Mouse (Mus musculus) right cerebral cortex, postnatal 10 days (tissue): Measurements from ENCODE around the gene Lbx2.

Source experiments
- DNase-seq, 2 experiments: peaks; one replicate each; pipeline ENCODE4 v3.0.0; 2021; ENCODE audit warnings: low spot score in 2 of 2

Lbx2 gene

DNA sequence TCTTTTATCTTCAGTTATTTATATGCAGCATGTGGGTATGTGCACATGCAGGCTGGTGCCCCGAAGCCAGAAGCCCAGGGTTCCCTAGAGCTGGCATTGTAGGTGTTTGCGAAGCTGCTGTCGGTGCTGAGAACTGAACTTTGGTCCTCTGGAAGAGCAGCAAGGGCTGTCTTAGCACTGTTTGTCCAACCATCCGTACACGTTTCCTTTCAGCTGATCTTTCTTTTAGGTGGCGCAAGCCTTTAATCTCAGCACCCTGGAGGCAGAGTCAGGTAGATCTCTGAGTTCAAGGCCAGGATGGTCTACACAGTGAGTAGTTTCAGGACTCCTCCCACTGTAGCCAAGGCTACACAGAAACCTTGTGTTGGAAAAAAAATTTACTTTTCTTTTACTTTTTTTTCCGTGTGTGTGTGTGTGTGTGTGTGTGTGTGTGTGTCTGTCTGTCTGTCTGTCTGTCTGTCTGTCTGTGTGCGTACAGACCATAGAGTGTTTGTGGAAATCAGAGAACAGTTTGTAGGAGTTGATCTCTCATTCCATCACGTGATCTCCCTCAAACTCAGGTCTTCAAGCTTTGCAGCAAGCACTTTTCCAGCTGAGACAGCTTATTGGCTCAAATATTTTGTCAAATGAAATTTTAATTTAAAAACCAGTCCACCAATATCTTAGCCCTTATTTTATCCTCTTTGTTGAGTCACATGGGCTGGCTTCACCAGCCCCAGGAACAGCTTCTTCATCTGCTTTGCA lies 46.2 kb downstream of the Lbx2 start:
- DNase-seq, result no peak

GRCm38 (mm10) chr6:83134226-83134625 lies 48.1 kb downstream of the Lbx2 start:
- DNase-seq, result no peak

DNA sequence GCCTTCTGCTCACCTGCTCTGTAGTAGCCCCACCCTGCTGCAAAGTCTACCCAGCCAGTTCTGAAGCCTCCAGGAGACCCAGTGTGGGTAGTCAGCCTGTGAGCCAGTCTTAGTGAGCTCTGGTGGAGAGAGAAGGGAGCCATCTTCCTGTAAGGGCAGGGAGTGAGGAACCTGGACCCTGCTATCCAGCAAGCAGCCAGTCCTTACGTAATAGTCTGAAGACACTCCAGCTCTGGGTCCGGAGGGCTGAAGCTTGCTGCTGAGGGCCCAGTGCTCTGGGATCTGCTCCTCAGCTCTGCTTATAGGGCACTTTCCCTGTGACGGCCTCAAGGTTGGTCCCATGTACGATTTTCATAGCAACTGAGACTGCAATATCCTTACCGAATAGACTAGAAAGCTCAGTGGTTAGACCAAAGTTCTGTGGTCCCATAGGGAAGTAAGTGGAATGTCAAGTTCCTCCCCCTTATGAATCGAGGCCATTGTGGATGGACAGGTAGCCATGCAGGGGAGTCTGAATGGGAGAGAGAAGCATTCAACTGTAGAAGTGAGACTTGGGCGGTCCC lies 48.9 kb downstream of the Lbx2 start, which contains the start of gene Rtkn:
Gene Rtkn (plus strand): TSS at position 513 of the 563 bp plus-strand sequence.
- no peak for DNase-seq

DNA sequence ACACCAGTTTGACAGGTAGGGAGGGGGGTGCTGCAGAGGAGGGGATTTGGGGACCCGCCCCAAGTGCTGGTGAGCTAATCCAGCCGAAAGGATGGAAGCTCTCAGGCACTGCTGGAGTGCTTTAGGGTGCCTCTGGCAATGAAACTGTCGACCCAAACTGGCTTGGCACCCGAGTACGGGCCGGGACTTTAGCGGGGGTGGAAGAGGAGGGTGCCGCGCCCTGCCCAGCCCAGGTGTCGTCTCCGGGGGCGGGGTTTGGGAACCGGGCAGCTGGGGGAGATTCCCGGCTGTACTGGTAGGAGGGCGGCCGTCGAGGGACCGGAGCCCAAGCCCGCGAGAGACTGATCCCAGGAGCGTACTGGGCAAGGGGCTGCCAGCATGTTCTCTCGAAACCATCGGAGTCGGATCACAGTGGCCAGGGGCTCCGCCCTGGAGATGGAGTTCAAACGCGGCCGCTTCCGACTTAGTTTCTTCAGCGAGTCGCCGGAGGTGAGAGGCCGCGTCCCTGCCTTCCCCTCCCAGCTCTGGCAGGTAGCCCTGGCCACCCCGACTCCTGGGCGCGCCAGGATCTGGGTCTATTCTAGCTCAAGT lies 49.5 kb downstream of the Lbx2 start:
- DNase-seq, result no peak

DNA sequence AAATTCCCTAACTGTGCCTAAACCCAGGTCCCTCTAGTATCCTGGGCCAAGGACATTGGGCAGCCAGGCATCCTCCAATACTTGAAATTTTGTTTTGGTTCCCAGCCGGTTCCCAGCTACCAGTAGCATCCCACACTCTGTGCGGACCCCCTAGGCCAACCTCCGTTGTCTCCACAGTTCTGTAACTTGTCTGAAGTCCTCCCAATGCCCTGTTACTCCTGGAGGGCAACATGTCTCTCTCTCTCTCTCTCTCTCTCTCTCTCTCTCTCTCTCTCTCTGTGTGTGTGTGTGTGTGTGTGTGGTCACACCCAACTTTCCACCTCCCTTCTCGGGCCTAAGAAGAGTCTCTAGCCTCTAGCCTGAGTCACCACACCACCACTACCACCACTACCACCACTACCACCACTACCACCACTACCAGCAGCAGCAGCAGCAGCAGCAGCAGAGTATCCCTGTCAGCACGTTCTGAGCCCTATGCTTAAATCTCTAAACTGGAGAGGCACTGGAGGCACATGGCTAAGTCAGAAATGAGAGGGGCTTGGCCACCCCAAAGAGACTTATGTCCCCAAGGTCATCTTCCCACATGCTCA lies 50.2 kb downstream of the Lbx2 start:
- DNase-seq, result no peak

GRCm38 (mm10) chr6:83136881-83137575 lies 50.9 kb downstream of the Lbx2 start:
- peak in 1 of 2 experiments; percentile 47 for DNase-seq

DNA sequence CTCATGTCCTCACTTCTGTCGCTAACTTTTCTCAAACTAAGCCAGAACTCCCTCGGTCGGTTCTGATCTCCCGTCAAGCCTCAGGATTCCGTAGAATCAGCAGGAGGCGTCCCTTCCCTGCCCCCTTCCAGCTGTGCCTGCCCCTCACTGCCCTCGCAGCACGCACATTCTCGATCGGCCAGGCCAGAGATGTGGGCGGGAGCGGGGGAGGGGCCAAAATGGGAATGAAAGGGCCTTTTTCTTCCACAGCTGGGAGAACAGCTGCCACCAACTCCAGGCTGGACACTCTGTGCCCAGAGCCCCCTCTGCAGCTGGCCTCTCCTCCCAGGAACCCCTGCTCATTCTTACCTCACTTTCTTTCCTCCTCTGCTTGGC lies 51.4 kb downstream of the Lbx2 start:
- peak; percentile 81 to 82 for DNase-seq
